Mouse (Mus musculus) bone marrow macrophage, adult 2 months (primary cell): ENCODE data around the gene Btbd9.

Experiments
- CTCF ChIP-seq: IDR thresholded peaks from 2 replicates; pipeline ENCODE4 v1.5.1; 2012; ENCODE audit warnings: low read depth, mild to moderate bottlenecking, low read length, moderate library complexity
- POLR2A ChIP-seq: IDR thresholded peaks from 2 replicates; pipeline ENCODE4 v1.6.1; 2012; ENCODE audit warnings: mild to moderate bottlenecking, low read depth, low read length, borderline replicate concordance

DNA sequence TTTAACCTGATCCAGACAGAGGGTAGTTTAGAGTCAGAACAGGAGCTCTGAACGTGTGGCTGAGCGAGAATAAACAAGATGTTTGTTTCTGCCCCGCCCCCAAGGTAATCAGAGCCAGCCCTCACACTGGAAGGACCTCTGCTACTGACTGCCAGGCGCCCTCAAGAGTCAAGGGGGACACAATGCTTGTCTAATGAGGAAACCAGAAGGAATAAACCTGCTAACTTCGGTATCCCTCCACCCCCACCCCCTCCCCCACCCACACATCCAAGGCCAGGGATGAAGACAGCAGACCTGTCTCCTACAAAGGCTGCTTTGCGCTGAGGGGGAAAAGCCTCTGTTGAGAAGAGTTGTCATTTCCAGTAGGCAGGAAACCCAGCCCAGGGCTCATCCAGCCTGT is 18.6 kb upstream of the Btbd9 start:
- TF ChIP-seq CTCF (no peak), POLR2A (no peak)
